Mouse (Mus musculus) urinary bladder, postnatal 36 days (tissue): ENCODE measurements around the gene Ppp1r15b.
A peak's percentile ranks its signal among the peaks of the same experiment; 100 is the strongest.

Experiments
- DNase-seq, 2 experiments: peaks; one replicate each; pipeline ENCODE4 v3.0.0; 2022; ENCODE audit warnings: low spot score in 2 of 2, mixed read lengths in 1 of 2

Gene Ppp1r15b

GRCm38 (mm10) chr1:133161559-133161958, 30.6 kb downstream of the Ppp1r15b start:
- no peak for DNase-seq

GRCm38 (mm10) chr1:133162046-133162445, 31.1 kb downstream of the Ppp1r15b start:
- DNase-seq = peak in 1 of 2 experiments; percentile 72

GRCm38 (mm10) chr1:133162981-133163380, 32.0 kb downstream of the Ppp1r15b start:
- no peak for DNase-seq

GRCm38 (mm10) chr1:133163820-133164431, 33.0 kb downstream of the Ppp1r15b start, which contains the start of gene Plekha6:
Plekha6 (plus strand) TSS chr1:133164210.
- peak in 1 of 2 experiments; percentile 28 for DNase-seq

- peak in 1 of 2 experiments; percentile 15 for DNase-seq
These were observed 33.7 kb downstream of the Ppp1r15b start for GRCm38 (mm10) chr1:133164591-133165011.

- no peak for DNase-seq
These were observed 34.2 kb downstream of the Ppp1r15b start for GRCm38 (mm10) chr1:133165111-133165510.

GRCm38 (mm10) chr1:133168318-133169060, 37.5 kb downstream of the Ppp1r15b start:
- DNase-seq = no peak

GRCm38 (mm10) chr1:133170196-133170595, 39.3 kb downstream of the Ppp1r15b start:
- DNase-seq = no peak

- DNase-seq = no peak
These were observed 40.4 kb downstream of the Ppp1r15b start for GRCm38 (mm10) chr1:133171357-133171756.

- DNase-seq = no peak
These were observed 44.2 kb downstream of the Ppp1r15b start for GRCm38 (mm10) chr1:133175150-133175549.

- DNase-seq = peak in 1 of 2 experiments; percentile 53
These were observed 46.7 kb downstream of the Ppp1r15b start for GRCm38 (mm10) chr1:133177480-133178172.

GRCm38 (mm10) chr1:133178732-133179440, 47.9 kb downstream of the Ppp1r15b start:
- peak in 1 of 2 experiments; percentile 23 for DNase-seq

GRCm38 (mm10) chr1:133181072-133182015, 50.4 kb downstream of the Ppp1r15b start:
- DNase-seq = peak; percentile 65 to 68

GRCm38 (mm10) chr1:133182016-133182705, 51.2 kb downstream of the Ppp1r15b start:
- DNase-seq = peak in 1 of 2 experiments; percentile 23

GRCm38 (mm10) chr1:133182706-133183095, 51.8 kb downstream of the Ppp1r15b start:
- no peak for DNase-seq

GRCm38 (mm10) chr1:133183141-133183925, 52.4 kb downstream of the Ppp1r15b start:
- no peak for DNase-seq

GRCm38 (mm10) chr1:133187948-133188680, 57.2 kb downstream of the Ppp1r15b start:
- DNase-seq = no peak

- DNase-seq = peak in 1 of 2 experiments; percentile 36
These were observed 57.8 kb downstream of the Ppp1r15b start for GRCm38 (mm10) chr1:133188719-133189118.
